Mouse (Mus musculus): ENCODE data around the gene Srsf9. TPM values are rescaled to one million over a fixed set of nuclear protein-coding genes. Genes with fewer than 3 reads are reported as not detected.

The Srsf9 gene
- polyA plus RNA-seq, 2 experiments = 46.2 to 81.6 TPM

Other genes starting within 250 kb of the Srsf9 start
- gene Gm10401, start 228.9 kb upstream of the Srsf9 start, polyA plus RNA-seq (2012; rRNA removed) = 0.07 TPM in 1 of 2 replicates, not detected in the other
- 11.9 and 14.0 TPM in 2 replicates for gene Gm10401, start 228.9 kb upstream of the Srsf9 start, polyA plus RNA-seq (2014; fragmentation: Nextera tagmentation; extraction: Ambion mirVana)
- 26.0 and 26.4 TPM in 2 replicates for gene Acads, start 207.8 kb upstream of the Srsf9 start, polyA plus RNA-seq (2012; rRNA removed)
- 21.2 and 22.9 TPM in 2 replicates for gene Acads, start 207.8 kb upstream of the Srsf9 start, polyA plus RNA-seq (2014; fragmentation: Nextera tagmentation; extraction: Ambion mirVana)
- 6.2 and 6.3 TPM in 2 replicates for gene Unc119b, start 192.2 kb upstream of the Srsf9 start, polyA plus RNA-seq (2012; rRNA removed)
- 5.6 and 7.5 TPM in 2 replicates for gene Unc119b, start 192.2 kb upstream of the Srsf9 start, polyA plus RNA-seq (2014; fragmentation: Nextera tagmentation; extraction: Ambion mirVana)
- gene Mlec, start 169.0 kb upstream of the Srsf9 start, polyA plus RNA-seq (2012; rRNA removed) = 22.3 and 34.1 TPM in 2 replicates
- 13.9 and 16.1 TPM in 2 replicates for gene Mlec, start 169.0 kb upstream of the Srsf9 start, polyA plus RNA-seq (2014; fragmentation: Nextera tagmentation; extraction: Ambion mirVana)
- gene Cabp1, start 132.8 kb upstream of the Srsf9 start, polyA plus RNA-seq (2012; rRNA removed) = 0.13 and 0.26 TPM in 2 replicates
- gene Cabp1, start 132.8 kb upstream of the Srsf9 start, polyA plus RNA-seq (2014; fragmentation: Nextera tagmentation; extraction: Ambion mirVana) = 0.14 TPM in 1 of 2 replicates, not detected in the other
- 45.0 and 55.2 TPM in 2 replicates for gene Pop5, start 91.3 kb upstream of the Srsf9 start, polyA plus RNA-seq (2012; rRNA removed)
- gene Pop5, start 91.3 kb upstream of the Srsf9 start, polyA plus RNA-seq (2014; fragmentation: Nextera tagmentation; extraction: Ambion mirVana) = 95.5 and 106 TPM in 2 replicates
- gene Rnf10, start 54.3 kb upstream of the Srsf9 start, polyA plus RNA-seq (2012; rRNA removed) = 84.1 and 97.0 TPM in 2 replicates
- 60.2 and 68.3 TPM in 2 replicates for gene Rnf10, start 54.3 kb upstream of the Srsf9 start, polyA plus RNA-seq (2014; fragmentation: Nextera tagmentation; extraction: Ambion mirVana)
- gene Coq5, start 47.5 kb upstream of the Srsf9 start, polyA plus RNA-seq (2012; rRNA removed) = 8.2 and 10.3 TPM in 2 replicates
- 28.4 and 28.7 TPM in 2 replicates for gene Coq5, start 47.5 kb upstream of the Srsf9 start, polyA plus RNA-seq (2014; fragmentation: Nextera tagmentation; extraction: Ambion mirVana)
- gene Dynll1, start 26.2 kb upstream of the Srsf9 start, polyA plus RNA-seq (2012; rRNA removed) = 63.0 and 152 TPM in 2 replicates
- 636 and 642 TPM in 2 replicates for gene Dynll1, start 26.2 kb upstream of the Srsf9 start, polyA plus RNA-seq (2014; fragmentation: Nextera tagmentation; extraction: Ambion mirVana)
- 11.6 and 12.5 TPM in 2 replicates for gene Gatc, start 14.0 kb downstream of the Srsf9 start, polyA plus RNA-seq (2012; rRNA removed)
- 13.6 and 15.4 TPM in 2 replicates for gene Gatc, start 14.0 kb downstream of the Srsf9 start, polyA plus RNA-seq (2014; fragmentation: Nextera tagmentation; extraction: Ambion mirVana)
- gene Triap1, start 14.0 kb downstream of the Srsf9 start, polyA plus RNA-seq (2012; rRNA removed) = 11.0 and 15.4 TPM in 2 replicates
- gene Triap1, start 14.0 kb downstream of the Srsf9 start, polyA plus RNA-seq (2014; fragmentation: Nextera tagmentation; extraction: Ambion mirVana) = 28.9 and 30.8 TPM in 2 replicates
- gene Cox6a1, start 21.8 kb downstream of the Srsf9 start, polyA plus RNA-seq (2012; rRNA removed) = 747 and 780 TPM in 2 replicates
- 731 and 761 TPM in 2 replicates for gene Cox6a1, start 21.8 kb downstream of the Srsf9 start, polyA plus RNA-seq (2014; fragmentation: Nextera tagmentation; extraction: Ambion mirVana)
- gene Msi1, start 102.4 kb downstream of the Srsf9 start, polyA plus RNA-seq (2012; rRNA removed) = 0.95 and 1.2 TPM in 2 replicates
- gene Msi1, start 102.4 kb downstream of the Srsf9 start, polyA plus RNA-seq (2014; fragmentation: Nextera tagmentation; extraction: Ambion mirVana) = 0.37 and 0.59 TPM in 2 replicates
- not detected in 2 replicates for gene Pla2g1b, start 139.1 kb downstream of the Srsf9 start, polyA plus RNA-seq (2012; rRNA removed)
- not detected in 2 replicates for gene Pla2g1b, start 139.1 kb downstream of the Srsf9 start, polyA plus RNA-seq (2014; fragmentation: Nextera tagmentation; extraction: Ambion mirVana)
- 8.4 and 9.4 TPM in 2 replicates for gene Sirt4, start 157.5 kb downstream of the Srsf9 start, polyA plus RNA-seq (2012; rRNA removed)
- 2.8 and 3.9 TPM in 2 replicates for gene Sirt4, start 157.5 kb downstream of the Srsf9 start, polyA plus RNA-seq (2014; fragmentation: Nextera tagmentation; extraction: Ambion mirVana)
- gene Pxn, start 179.5 kb downstream of the Srsf9 start, polyA plus RNA-seq (2012; rRNA removed) = 12.9 and 13.7 TPM in 2 replicates
- gene Pxn, start 179.5 kb downstream of the Srsf9 start, polyA plus RNA-seq (2014; fragmentation: Nextera tagmentation; extraction: Ambion mirVana) = 4.8 and 5.6 TPM in 2 replicates
- 1,933 and 2,132 TPM in 2 replicates for gene Rplp0, start 232.3 kb downstream of the Srsf9 start, polyA plus RNA-seq (2012; rRNA removed)
- gene Rplp0, start 232.3 kb downstream of the Srsf9 start, polyA plus RNA-seq (2014; fragmentation: Nextera tagmentation; extraction: Ambion mirVana) = 1,503 and 1,567 TPM in 2 replicates
- 11.4 and 11.8 TPM in 2 replicates for gene Gcn1l1, start 238.1 kb downstream of the Srsf9 start, polyA plus RNA-seq (2012; rRNA removed)
- 14.4 and 14.8 TPM in 2 replicates for gene Gcn1l1, start 238.1 kb downstream of the Srsf9 start, polyA plus RNA-seq (2014; fragmentation: Nextera tagmentation; extraction: Ambion mirVana)